8 mouse cellular contexts compared by ENCODE assay signal in genomic region chr9:106447348-106447747, GRCm38 (mm10). TPM values are rescaled to one million over a fixed set of nuclear protein-coding genes. Genes with fewer than 3 reads are reported as not detected.
DNase-seq lines count a peak whose midpoint lies in the region; ATAC-seq and TF ChIP-seq lines count a peak whose summit lies in the region.

TSS of gene Abhd14b (plus strand) at chr9:106447459.
TSS of gene Abhd14a (minus strand) at chr9:106447678.

- H3K4me3 ChIP-seq in embryonic facial prominence, embryonic 13.5 days, result peak within 1 kb of the TSS; percentile 56
- H3K4me3 ChIP-seq in limb, embryonic 14.5 days (replicated peaks; ENCODE audit: low read length), result peak within 1 kb of the TSS; percentile 61
- H3K4me3 ChIP-seq in midbrain, postnatal 0 days (ENCODE audit: low read depth, low read length), result peak within 1 kb of the TSS; percentile 55

- DNase-seq in 3134 (ENCODE audit: extremely low read depth, insufficient read length, low spot score), result peak; percentile 96
- peak; percentile 97 for DNase-seq in adrenal gland, postnatal 25 days
- peak; percentile 95 for DNase-seq in heart, adult 8-10 months (ENCODE audit: low spot score)
- DNase-seq in kidney, adult 9 months, result peak; percentile 98
- DNase-seq in limb, embryonic 14.5 days (ENCODE audit: low spot score), result peak; percentile 94
- DNase-seq in midbrain, postnatal 0 days (ENCODE audit: low spot score), result peak; percentile 93
- peak; percentile 65 to 68 for DNase-seq in spleen, postnatal 14 days (ENCODE audit: low spot score in 2 of 2)

- H3K9me3 ChIP-seq in embryonic facial prominence, embryonic 13.5 days, result no peaks in the 10 kb centered on the region
- H3K9me3 ChIP-seq in limb, embryonic 14.5 days (ENCODE audit: control insufficient read depth, low read length), result no peaks in the 10 kb centered on the region
- no peaks in the 10 kb centered on the region for H3K9me3 ChIP-seq in midbrain, postnatal 0 days (ENCODE audit: low read length)

- peak within 1 kb of the TSS; percentile 89 for H3K4me2 ChIP-seq in embryonic facial prominence, embryonic 13.5 days
- H3K4me2 ChIP-seq in limb, embryonic 14.5 days (replicated peaks; ENCODE audit: low read depth, low read length, severe bottlenecking), result peak within 1 kb of the TSS; percentile 86
- peak within 1 kb of the TSS; percentile 93 for H3K4me2 ChIP-seq in midbrain, postnatal 0 days (ENCODE audit: low read depth, low read length, poor library complexity, severe bottlenecking)

- peak; percentile 77 for ATAC-seq in embryonic facial prominence, embryonic 13.5 days (ENCODE audit: insufficient number of reproducible peaks, insufficient read depth, low FRiP score, low TSS enrichment, low read depth)
- ATAC-seq in limb, embryonic 14.5 days (ENCODE audit: low FRiP score, low read depth), result peak; percentile 86
- peak; percentile 83 for ATAC-seq in midbrain, postnatal 0 days (ENCODE audit: low FRiP score)

- peak within 1 kb of the TSS; percentile 81 for H3K27ac ChIP-seq in embryonic facial prominence, embryonic 13.5 days
- peak within 1 kb of the TSS; percentile 69 for H3K27ac ChIP-seq in limb, embryonic 14.5 days (replicated peaks; ENCODE audit: low read depth, low read length)
- peak within 1 kb of the TSS; percentile 69 for H3K27ac ChIP-seq in midbrain, postnatal 0 days (ENCODE audit: low read depth, low read length)

- 0 out of 2 replicates have a peak, but pooled peaks have one; percentile 60 for TF ChIP-seq POLR2A in limb, embryonic 14.5 days (IDR thresholded peaks at IDR 0.05; ENCODE audit: borderline replicate concordance, extremely low read depth, insufficient read depth, insufficient read length)

- H3K9ac ChIP-seq in embryonic facial prominence, embryonic 13.5 days, result peak within 1 kb of the TSS; percentile 80
- peak within 1 kb of the TSS; percentile 68 for H3K9ac ChIP-seq in limb, embryonic 14.5 days (ENCODE audit: low read depth, low read length, severe bottlenecking)
- H3K9ac ChIP-seq in midbrain, postnatal 0 days (replicated peaks; ENCODE audit: low read length, poor library complexity, severe bottlenecking), result peak within 1 kb of the TSS; percentile 66

- 0 out of 2 replicates have a peak, but pooled peaks cover 5% of the 10 kb centered on the region for H3K36me3 ChIP-seq in embryonic facial prominence, embryonic 13.5 days
- no peaks in the 10 kb centered on the region for H3K36me3 ChIP-seq in limb, embryonic 14.5 days (ENCODE audit: control insufficient read depth, insufficient read depth, low read length)
- no peaks in the 10 kb centered on the region for H3K36me3 ChIP-seq in midbrain, postnatal 0 days (ENCODE audit: insufficient read depth, low read length)

- H3K27me3 ChIP-seq in embryonic facial prominence, embryonic 13.5 days, result no peaks in the 10 kb centered on the region
- no peaks in the 10 kb centered on the region for H3K27me3 ChIP-seq in limb, embryonic 14.5 days (ENCODE audit: control insufficient read depth, insufficient read depth, low read length)
- no peaks in the 10 kb centered on the region for H3K27me3 ChIP-seq in midbrain, postnatal 0 days (ENCODE audit: insufficient read depth, low read length)

- TF ChIP-seq CTCF in midbrain, postnatal 0 days (IDR thresholded peaks at IDR 0.05), result peak; percentile 76

- under 1% methylated on average over 24 of the region's 24 CpGs for WGBS in embryonic facial prominence, embryonic 13.5 days
- WGBS in limb, embryonic 14.5 days, result 1% methylated on average over 24 of the region's 24 CpGs
- under 1% methylated on average over 24 of the region's 24 CpGs for WGBS in midbrain, postnatal 0 days

- peaks cover 65% of the 10 kb centered on the region for H3K4me1 ChIP-seq in embryonic facial prominence, embryonic 13.5 days
- peaks cover 33% of the 10 kb centered on the region for H3K4me1 ChIP-seq in limb, embryonic 14.5 days (ENCODE audit: control insufficient read depth, insufficient read depth, low read length)
- peaks cover 12% of the 10 kb centered on the region for H3K4me1 ChIP-seq in midbrain, postnatal 0 days (ENCODE audit: insufficient read depth, low read length)

RNA-seq across cellular contexts. Expression of gene Abhd14b, which starts in this region (rescaled TPM):
- 38.0 and 53.8 TPM in 2 replicates for total RNA-seq in adrenal gland, postnatal 25 days (2021)
- polyA plus RNA-seq in embryonic facial prominence, embryonic 13.5 days (2015; fragmentation: Nextera tagmentation; extraction: Ambion mirVana), result 21.4 and 23.4 TPM in 2 replicates
- total RNA-seq in heart, adult 8-10 months (2022), result 10 to 100 TPM in 2 of 4 experiments, 1 to 10 TPM in 2; 6.0 to 11.8 (median 9.6) TPM
- polyA plus RNA-seq in limb, embryonic 14.5 days (2012; rRNA removed), result 54.5 and 64.6 TPM in 2 replicates
- polyA plus RNA-seq in limb, embryonic 14.5 days (2014; fragmentation: Nextera tagmentation; extraction: Ambion mirVana), result 41.2 and 44.6 TPM in 2 replicates
- 16.2 and 18.4 TPM in 2 replicates for total RNA-seq in midbrain, postnatal 0 days (2014; rRNA removed)
- 12.6 and 13.8 TPM in 2 replicates for polyA plus RNA-seq in midbrain, postnatal 0 days (2015; fragmentation: Nextera tagmentation; extraction: Ambion mirVana)

RNA-seq across cellular contexts. Expression of gene Abhd14a, which starts in this region (rescaled TPM):
- 21.7 and 23.1 TPM in 2 replicates for total RNA-seq in adrenal gland, postnatal 25 days (2021)
- polyA plus RNA-seq in embryonic facial prominence, embryonic 13.5 days (2015; fragmentation: Nextera tagmentation; extraction: Ambion mirVana), result 74.4 and 75.2 TPM in 2 replicates
- 10 to 100 TPM; 17.5 to 20.6 (median 19.5) TPM for total RNA-seq in heart, adult 8-10 months (2022)
- polyA plus RNA-seq in limb, embryonic 14.5 days (2012; rRNA removed), result 79.9 and 87.1 TPM in 2 replicates
- polyA plus RNA-seq in limb, embryonic 14.5 days (2014; fragmentation: Nextera tagmentation; extraction: Ambion mirVana), result 69.5 and 74.0 TPM in 2 replicates
- 69.8 and 73.8 TPM in 2 replicates for total RNA-seq in midbrain, postnatal 0 days (2014; rRNA removed)
- polyA plus RNA-seq in midbrain, postnatal 0 days (2015; fragmentation: Nextera tagmentation; extraction: Ambion mirVana), result 72.3 and 74.5 TPM in 2 replicates

Comparison
In these comparisons a context has a peak if more than half of its experiments do, and no peak if none do; other contexts are left out.
1. Peak in every context shown above with its lines: DNase-seq, ATAC-seq, H3K4me3 ChIP-seq and H3K27ac ChIP-seq.